Mouse (Mus musculus) cerebellum, postnatal 4 days (tissue): ENCODE results near the gene St7l.
"Not testable (repeated sequence)": the region's sequence is repeated elsewhere in the genome, so short reads cannot be mapped to it uniquely, and the experiment has no call there.

Experiments
- DNase-seq, 2 experiments: peaks; one replicate each; pipeline ENCODE4 v3.0.0; 2022; ENCODE audit warnings: low spot score in 2 of 2, mixed read lengths in 1 of 2

The St7l gene

DNA sequence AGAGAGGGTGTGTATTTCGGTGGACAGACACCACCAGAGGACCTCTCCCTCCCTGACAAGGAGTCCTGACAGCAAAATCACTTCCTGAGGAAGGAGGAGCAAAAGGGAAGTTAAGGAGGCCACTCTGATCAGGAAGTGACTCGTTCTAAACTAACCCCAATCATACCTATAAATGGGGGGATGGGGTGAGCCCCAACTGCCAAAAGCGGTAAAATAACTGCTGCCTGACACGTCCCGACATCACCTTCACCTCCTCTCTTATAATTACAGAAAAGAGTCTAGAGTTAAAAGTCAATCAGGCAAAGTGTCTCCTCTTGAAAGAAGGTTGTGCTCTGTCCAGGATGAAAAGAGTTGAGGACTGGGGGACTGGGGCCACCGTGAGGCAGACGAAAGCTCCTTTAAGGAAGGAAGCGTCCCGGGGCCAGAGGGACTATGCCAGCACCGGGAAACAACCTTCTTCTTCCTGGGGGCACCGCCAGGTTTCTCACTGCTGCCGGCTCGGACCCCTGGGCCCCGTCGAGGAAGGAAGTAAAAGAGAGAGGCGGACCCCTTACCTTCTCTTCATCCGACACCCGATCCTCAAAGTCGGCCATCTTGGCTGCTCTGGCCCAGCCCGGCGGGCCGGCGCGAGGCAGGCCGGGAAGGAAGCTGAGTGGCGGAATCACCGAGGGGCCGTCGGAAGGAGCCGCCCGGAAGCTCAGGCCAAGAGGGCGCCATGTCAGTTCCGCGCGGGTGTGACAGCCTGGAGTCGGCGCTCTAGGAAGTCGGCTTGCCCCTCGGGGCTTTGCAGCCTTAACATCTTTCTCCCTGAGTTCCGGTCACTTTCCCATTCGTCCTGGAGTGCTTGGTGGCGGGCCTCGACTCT lies at the start of gene St7l, which contains the start of gene Capza1:
Gene St7l (plus strand): TSS at position 220 of the 865 bp plus-strand sequence.
Gene Capza1 (minus strand): TSS at position 720 of the 865 bp plus-strand sequence.
- peak; percentile 70 to 87 for DNase-seq

DNA sequence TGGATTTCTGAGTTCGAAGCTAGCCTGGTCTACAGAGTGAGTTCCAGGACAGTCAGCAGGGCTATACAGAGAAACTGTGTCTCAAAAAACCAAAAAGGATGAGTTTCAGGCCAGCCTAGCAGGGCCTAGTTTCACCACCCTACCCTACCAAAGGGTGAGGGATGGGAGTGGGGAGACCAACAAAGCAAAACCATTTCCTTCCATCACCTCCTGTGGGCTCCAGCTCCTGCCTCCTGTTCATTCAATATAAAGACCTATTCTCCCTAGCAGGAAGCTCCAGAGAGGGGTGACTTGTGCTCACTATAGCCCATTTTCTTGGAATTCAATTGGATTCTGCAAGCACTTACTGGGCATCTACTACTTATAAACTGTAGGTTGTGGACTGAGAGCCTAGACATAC lies 49.1 kb upstream of the St7l start:
- DNase-seq = no peak

DNA sequence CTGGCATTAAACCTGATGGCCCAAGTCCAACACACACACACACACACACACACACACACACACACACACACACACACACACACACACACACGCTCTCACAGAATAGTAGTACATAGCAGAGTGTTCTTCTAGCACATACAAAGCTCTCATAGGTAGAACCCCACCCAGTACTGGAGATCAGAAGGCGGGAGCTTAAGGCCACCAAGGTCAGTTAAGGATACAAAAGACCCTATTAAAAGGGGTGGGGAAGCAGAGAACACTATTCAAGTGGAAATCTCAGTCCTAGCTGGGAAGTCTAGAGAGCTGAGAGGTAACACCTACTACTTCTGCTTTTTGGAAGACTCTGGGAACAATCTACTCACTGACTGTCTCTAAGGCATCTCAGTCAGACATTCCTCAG lies 48.5 kb upstream of the St7l start:
- DNase-seq = no peak

DNA sequence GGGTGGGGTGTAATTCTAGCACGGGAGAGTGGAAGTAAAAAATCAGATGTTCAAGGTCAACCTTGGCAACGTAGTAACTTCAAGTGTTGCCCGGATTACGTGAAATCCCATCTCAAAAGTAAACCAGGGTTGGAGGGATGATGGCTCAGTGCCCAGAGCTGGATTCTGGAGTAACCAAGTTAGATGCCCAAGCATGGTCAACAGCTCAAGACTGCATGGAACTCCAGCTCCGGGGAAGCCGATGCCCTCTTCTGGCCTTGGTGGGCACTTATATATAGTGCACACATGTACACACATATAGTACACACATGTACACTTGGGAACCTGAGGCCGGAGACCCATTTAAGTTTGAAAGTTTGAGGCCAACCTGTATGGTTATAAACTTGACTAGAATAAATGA lies 47.7 kb upstream of the St7l start:
- DNase-seq = no peak

DNA sequence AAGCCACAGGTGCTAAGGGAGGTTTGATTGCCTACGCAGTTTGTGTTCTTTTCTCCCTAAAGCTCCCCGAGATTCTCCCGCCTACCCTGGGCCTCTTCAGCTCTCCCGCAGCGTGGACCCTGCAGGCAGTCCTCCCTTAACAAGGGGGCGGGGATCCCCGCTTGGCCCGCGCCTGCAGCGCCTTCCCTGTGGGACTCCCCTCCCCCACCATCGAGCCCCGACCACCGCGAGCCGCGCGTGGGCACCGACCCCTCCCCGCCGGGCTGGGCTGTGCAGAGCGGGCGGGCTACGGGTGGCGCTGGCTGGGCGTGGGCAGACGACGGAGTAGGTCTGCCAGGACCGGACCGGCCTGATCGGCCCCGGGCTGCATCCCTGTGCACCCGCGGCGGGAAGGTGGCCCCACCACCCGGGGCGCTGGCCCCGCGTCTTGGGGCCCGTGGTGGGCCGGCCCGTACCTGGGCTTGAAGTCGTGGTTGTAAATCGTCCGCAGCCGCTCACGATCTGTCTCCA lies 46.3 kb upstream of the St7l start:
- DNase-seq = peak; percentile 37 to 40

DNA sequence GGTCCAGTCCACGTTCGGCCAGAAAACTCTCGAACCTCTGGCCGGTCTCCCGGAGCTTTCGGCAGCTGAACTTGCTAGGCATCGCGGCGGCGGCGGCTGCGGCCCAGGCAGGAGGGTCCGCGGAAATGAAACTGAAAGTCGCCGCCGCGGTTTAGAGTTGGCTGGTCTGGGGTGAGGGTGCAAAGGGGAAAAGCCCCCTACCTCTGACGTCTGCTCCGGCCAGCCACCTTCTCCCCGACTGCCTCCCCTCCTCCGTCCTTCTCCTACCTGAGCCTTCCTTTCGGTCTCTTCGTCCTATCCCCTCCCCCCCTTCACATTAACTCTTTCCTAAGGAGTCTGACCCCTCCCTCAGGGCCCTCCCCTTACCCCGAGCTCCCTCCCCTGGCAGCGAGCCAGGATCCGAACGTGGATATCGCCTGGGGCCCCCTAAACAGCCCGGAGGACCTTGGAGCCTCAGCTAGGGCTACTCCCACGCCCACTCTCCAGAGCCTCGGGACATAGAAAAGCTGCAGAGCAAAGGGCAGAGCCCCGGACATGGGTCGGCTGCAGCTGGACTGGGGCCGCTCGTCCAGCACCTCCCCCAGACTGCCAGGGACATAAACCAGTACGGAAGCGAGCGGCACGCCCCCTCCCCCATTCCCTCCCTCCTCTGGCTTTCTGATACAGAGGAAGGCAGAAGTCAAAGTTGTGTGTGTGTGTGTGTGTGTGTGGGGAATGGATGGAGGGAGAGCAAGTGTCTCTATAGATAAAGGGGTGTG lies 45.6 kb upstream of the St7l start, which contains the start of gene Mov10:
Gene Mov10 (minus strand): TSS at position 573 of the 758 bp plus-strand sequence.
- peak in 1 of 2 experiments; percentile 55 for DNase-seq

DNA sequence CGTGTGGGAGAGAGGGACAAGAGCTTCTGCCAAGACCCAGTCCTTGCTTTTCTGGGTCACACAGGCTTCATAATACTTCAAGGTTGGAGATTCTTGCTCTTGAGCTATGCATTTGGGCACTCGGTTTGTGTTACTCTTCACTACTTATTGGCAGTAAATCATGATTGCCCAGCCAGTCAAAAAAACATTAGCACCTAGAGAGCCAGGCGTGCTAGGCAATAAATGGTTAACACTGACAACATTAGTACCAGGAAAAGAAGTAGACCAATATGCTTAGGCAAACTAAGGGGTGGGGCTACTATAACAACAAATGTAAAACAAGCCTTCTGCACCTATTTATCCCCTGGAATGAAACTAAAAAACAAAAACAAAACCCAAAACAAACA lies 45.1 kb upstream of the St7l start:
- DNase-seq = no peak

DNA sequence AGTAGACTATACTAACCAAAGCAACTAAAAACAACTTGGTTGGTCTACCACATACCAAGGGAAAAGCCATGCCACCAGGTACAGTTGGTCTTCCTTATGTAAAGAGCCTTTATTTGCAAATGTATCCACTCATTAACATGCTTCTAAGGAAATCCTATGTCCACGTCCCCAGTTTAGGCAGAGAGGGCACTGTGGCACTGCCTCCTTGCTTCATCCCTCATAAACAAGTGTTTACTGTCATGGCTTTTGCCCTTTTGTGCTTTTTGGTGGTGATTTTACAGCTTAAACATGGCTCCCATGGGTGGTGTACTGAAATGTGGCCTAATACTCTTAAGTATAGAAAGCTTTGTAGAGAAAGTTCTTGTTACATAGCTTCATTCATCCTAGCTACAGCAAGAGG lies 43.4 kb upstream of the St7l start:
- DNase-seq = no peak

DNA sequence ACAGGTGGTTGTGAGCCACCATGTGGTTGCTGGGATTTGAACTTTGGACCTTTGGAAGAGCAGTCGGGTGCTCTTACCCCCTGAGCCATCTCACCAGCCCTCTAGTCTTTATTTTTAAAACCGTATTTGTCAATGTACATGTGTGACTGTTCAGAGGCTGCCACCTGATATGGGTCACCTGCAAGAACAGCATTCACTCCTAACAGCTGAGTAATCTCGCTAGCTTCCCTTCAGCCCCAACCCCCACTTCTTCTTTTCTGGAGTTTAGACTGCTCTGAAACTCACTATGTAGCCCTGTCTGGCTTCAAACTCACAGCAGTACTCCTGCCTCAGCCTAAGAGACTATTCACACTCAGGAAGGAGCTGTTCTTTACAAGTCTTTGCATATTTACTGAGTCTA lies 41.4 kb upstream of the St7l start:
- no peak for DNase-seq

DNA sequence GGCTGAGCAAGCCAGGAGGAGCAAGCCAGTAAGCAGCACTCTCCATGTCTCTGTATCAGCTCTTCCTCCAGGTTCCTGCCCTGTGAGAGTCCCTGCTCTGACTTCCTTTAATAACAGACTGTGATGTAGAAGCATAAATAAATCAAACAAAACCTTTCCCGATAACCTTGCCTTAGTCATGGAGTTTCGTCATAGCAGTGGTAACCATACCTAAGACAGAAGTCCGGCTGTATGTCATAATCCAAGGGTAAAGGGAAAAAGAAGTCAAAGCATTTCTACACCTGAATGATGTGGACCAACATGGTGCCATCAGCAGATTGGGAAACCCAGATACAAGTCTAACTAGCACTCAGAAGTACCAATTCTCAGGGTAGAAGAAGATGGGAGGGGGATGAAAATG lies 28.0 kb upstream of the St7l start:
- DNase-seq = no peak

DNA sequence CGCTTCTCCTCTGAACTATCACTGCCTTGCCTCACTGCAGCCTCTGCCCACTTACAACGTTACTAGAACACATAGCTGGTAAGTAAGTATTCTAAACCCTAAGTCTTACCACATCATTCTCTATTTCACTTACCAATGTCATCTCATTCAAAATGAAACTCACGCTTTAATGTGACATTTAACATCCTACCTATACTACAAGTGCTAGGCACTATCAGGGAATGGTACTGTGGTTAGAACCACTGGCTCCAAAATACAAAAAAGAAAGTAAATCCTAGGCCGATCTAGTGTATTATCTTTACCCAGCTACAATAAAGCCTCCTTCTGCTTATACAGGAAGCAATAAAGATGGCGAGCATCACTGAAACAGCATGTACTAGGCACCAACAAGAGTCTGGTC lies 22.8 kb upstream of the St7l start:
- DNase-seq = no peak

DNA sequence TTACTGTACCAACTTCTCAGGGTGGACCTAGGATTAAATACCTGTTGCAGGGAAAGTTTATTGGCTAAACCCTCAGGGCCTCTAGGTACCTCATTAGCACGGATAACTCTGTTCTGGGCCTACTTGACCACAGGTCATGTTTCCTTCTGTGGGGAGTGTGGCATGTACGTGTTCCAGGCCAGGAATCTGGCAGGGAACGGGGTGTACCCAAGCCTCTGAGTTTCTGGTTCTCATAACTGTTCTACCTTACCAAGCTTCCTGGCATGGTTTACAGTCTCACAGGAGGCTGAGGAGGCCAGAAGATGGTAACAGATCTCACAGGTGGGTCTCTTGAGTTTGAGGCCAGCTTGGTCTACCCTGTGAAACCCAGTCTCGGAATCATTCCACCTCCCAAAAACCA lies 17.2 kb upstream of the St7l start:
- no peak for DNase-seq

DNA sequence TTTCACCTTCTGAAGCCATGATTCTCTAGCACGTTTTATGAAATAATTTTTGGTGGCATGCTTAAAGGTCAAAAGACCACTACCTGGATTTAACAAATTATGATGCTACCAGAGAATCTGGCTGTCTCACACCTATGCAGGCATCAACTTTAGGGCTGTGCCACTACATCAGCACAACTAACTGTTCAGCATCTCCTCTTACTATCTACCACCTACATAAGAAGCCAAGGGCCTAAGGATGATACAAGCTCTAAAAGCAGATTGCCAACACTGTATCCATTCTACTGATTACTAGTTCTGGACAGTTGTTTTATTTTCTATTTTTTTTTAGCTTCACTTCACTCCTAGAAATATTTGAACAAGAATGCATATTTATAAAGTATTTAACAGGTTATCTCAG lies 9.3 kb upstream of the St7l start:
- DNase-seq = no peak

DNA sequence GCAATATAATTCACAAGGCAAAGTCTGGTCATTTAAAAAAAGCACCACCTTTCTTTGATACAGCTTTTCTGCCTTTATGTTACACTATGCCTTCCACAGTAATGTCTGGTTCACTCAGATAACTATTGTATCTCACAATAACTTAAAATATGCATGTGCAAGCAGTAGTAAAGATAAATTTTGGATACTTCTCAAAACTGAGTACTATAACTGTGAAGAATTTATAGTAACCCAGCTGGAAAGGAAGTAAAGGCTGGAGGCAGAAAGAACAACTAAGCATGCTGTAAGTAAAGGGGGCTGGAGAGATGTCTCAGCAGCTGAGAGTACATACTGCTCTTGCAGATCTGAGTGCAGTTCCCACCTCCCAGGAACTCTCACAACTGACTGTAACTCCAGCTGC lies 8.9 kb upstream of the St7l start:
- DNase-seq = no peak

DNA sequence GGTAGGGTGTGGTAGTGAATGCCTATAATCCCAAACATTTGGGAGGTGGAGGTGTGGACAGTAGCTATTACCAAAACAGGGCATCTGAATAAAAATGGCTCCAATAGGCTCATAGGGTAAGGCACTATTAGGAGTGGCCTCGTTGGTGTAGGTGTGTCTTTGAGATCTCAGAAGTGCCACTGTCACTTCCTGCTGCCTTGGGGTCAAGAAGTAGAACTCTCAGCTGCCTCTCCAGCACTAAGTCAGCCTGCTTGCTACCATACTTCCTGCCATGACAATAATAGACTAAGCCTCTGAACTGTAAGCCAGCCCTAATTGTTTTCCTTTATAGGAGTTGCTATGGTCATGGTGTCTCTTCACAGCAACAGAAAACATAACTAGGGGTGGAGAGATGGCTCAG lies 7.7 kb upstream of the St7l start:
- no peak for DNase-seq

DNA sequence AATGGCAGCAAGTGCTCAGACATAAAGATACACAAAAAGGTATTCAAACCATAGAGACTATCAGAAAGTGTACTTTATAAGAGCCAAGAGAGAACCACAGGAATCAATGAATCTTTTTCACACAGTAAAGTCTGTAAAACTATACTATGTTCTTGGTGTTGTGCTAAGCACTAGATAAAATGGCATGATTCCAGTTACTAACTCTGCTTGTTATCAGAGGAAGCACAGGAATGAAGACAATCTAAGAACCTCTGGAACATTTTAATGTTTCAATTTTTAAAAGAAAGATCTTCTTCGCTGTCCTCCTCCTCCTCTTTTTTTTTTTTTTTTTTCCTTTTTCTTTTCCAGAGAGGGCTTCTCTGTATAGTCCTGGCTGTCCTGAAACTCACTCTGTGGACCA lies 5.2 kb upstream of the St7l start:
- no peak for DNase-seq

DNA sequence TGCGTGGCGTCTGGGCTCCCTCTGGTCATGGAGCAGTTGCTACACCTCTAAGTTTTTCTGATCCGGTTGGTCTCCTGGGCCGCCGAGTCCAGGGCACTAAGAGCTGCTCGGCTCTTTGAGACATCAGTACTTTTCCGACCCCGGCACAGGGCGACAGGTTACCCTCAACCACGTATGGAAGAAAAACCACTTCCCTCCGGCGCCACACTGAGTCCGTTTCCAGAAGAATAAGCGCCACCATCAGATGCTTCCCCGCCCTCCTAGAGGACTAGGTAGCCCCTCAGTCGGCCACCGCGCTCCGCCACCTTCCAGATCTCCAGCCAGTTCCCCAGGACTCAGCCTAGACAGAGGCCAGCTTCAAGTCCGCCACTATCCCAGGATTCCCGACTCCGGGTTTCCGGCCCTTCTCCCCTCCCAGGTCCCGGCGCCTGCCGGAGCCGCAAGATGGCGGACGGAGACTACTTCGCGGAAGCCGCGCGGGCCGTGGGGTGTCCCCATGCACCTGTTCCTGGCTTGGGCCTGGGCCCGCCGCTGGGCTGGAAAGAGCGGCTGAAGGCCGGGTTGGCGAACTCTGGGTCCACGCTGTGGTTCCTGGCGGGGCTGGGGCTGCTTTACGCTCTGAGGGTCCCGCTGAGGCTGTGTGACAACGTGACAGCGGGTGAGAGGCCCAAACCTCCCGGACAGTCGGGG lies 991 bp downstream of the St7l start:
- DNase-seq = peak; percentile 75 to 87

DNA sequence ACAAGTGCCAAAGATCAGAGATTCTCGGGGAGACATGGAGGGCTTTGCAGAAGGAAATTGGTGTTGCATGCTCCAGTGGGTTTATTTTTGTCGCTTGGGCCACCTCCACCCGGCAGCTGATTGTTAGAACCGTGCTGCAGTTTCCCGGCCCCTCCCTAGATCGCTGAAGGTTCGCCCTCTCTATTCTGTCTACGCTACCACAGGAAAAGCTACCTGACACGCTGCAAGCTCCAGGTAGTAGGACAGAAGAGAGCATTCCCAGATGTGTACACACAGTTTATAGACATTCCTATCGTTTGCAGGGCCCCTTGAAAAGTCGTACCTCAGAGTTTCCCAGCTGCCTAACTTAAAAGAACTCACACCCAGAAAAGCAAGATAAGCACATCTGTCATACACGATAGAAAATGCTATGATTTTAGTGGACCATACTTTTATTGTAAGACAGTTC lies 1.6 kb downstream of the St7l start:
- DNase-seq = no peak

DNA sequence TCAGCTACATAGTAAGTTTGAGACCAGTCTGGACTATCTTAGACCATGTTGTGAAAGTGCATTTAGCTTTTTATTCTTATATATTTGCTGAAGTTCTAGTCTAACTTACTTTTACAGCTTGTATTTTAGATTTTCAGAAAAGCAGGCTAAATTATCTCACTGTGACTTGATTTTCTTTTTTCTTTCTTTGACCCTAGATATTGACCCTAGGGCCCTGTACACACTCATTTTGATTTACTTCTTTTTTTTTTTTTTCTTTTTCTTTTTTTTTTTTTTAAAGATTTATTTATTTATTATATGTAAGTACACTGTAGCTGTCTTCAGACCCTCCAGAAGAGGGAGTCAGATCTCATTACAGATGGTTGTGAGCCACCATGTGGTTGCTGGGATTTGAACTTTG lies 2.9 kb downstream of the St7l start:
- not testable (repeated sequence) for DNase-seq

DNA sequence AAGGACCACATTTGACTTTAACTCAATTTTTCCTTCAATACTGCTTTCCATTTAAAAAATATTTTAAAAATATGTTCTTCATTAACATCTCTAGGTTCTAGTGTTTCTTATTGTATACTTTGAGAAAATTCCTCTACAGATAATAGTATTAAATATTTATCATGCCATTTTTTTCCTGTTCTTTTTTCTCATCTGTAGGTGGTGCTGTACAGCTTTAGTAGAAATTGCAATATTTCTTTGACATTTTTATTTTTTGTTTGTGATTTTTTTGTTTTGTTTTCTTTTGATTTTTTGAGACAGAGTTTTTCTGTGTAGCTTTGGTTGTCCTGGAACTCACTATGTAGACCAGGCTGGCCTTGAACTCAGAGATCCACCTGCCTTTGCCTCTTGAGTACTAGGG lies 5.8 kb downstream of the St7l start:
- DNase-seq = no peak

DNA sequence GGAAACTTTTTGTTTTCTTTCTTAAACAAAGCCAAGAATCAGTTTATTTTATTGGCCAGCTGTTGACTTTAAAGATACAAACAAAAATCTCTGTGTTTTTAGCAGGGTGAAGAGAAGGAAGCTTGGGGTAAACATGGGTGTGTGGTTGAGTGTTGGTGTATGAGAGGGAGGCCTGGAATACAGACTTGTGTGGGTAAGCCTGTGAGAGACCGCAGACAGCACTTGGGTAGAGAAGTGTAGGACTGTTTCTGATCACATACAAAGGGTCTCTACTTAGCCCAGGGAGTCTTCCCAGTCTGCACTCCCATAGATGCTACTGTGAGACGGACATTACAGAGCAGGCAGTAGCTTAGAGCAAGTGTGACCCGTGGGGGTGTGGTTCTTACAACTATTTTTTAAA lies 24.8 kb downstream of the St7l start:
- no peak for DNase-seq

DNA sequence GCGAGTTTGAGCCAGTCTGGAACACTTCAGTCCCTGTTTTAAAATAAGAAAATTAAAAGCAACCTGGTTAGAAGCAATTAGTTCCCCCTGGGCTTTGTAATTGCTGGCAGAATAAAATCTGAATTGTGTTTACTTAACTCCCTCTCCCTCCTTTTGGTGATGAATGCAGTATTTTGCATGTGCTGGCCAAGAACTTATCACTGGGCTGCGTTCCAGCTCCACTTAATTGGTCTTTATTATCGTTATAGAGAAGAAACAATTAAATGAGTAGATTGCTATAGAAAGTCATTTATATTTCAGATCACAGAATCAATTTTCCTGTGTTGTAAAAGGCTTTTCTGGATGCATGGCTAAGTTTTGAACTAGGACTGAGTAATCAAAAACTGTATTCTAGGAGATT lies 32.3 kb downstream of the St7l start:
- DNase-seq = no peak
